Mouse (Mus musculus) liver, embryonic 12.5 days (tissue): Measurements from ENCODE around the gene BC048679. TPM values are rescaled to one million over a fixed set of nuclear protein-coding genes. Genes with fewer than 3 reads are reported as not detected.
A peak's percentile ranks its signal among the peaks of the same experiment; 100 is the strongest.

ENCODE experiments used
- ATAC-seq: fragments of 200-750 bp; cut with Nextera tagmentation; 2 replicates; pipeline ENCODE4 v1.8.0; 2017; ENCODE audit warnings: moderate number of reproducible peaks, mild to moderate bottlenecking, moderate library complexity
- H3K27ac ChIP-seq: fragments of 300-500 bp; sonication (generic); 2 replicates; pipeline ENCODE4 v1.5.1; 2016; ENCODE audit warnings: mild to moderate bottlenecking
- H3K27me3 ChIP-seq: fragments of 300-500 bp; sonication (generic); replicated peaks from 2 replicates; pipeline ENCODE4 v1.6.1; 2016; ENCODE audit warnings: mild to moderate bottlenecking, moderate library complexity
- H3K36me3 ChIP-seq: fragments of 300-500 bp; sonication (generic); 2 replicates; pipeline ENCODE4 v1.6.1; 2016; ENCODE audit warnings: mild to moderate bottlenecking, moderate library complexity
- H3K4me1 ChIP-seq: fragments of 300-500 bp; sonication (generic); 2 replicates; pipeline ENCODE4 v1.6.1; 2016
- H3K4me2 ChIP-seq: fragments of 300-500 bp; sonication (generic); 2 replicates; pipeline ENCODE4 v1.6.1; 2016; ENCODE audit warnings: mild to moderate bottlenecking, moderate library complexity
- H3K4me3 ChIP-seq: fragments of 300-500 bp; sonication (generic); 2 replicates; pipeline ENCODE4 v1.5.1; 2016; ENCODE audit warnings: mild to moderate bottlenecking, moderate library complexity
- H3K9ac ChIP-seq: fragments of 300-500 bp; sonication (generic); 2 replicates; pipeline ENCODE4 v1.6.1; 2016; ENCODE audit warnings: mild to moderate bottlenecking, moderate library complexity
- H3K9me3 ChIP-seq: fragments of 300-500 bp; sonication (generic); replicated peaks from 2 replicates; pipeline ENCODE4 v1.6.1; 2016; ENCODE audit warnings: mild to moderate bottlenecking, moderate library complexity
- WGBS: fragments of 180-500 bp; shearing (Covaris S2); methylation state at CpG from one replicate; pipeline ENCODE4 v1.1.7; 2016; ENCODE audit not compliant: insufficient replicate concordance; 5-methylcytosine and 5-hydroxymethylcytosine counted together
- microRNA counts: library from miRNA; unstranded; fragments of <30 nt; microRNA quantifications from one replicate; lab custom pipeline; 2017
- polyA plus RNA-seq: library from polyadenylated mRNA; unstranded; fragments of >200 nt; fragmentation: Nextera tagmentation; extraction: Ambion mirVana; gene quantifications from 2 replicates; pipeline ENCODE4 v1.2.1, GENCODE M21; 2016

Gene BC048679
- polyA plus RNA-seq, 1 experiment from 2014 or later, result not detected

DNA sequence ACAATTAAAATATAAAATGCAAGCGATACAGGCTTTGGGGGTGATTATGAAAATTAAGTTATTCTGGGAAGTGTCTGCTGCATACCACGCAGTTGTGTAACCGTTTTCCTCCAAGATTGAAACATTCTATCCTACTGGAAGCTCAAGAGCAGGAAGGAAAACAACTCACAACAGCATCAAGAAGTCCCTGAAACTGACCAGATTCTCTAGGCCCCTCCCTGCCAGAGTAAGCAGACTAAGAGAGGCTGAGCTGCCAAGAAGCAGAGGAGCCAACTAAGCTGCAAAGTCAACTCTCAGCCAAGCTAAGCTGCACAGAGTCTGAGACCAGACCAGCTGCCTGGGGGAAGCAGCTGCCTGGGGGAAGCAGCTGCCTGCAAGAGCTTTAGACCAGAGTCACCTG lies 22.9 kb downstream of the BC048679 start:
- Histone ChIP-seq H3K4me1 (no peaks in the 10 kb centered on the region), H3K27me3 (peaks cover 34% of the 10 kb centered on the region), H3K4me3 (no peak overlapping the region), H3K27ac (no peak overlapping the region), H3K9ac (no peak overlapping the region), H3K9me3 (no peaks in the 10 kb centered on the region), H3K36me3 (no peaks in the 10 kb centered on the region), H3K4me2 (no peak overlapping the region)
- no peak for ATAC-seq
- 60% methylated on average over 3 of the region's 3 CpGs for WGBS

- no peaks in the 10 kb centered on the region for H3K36me3 ChIP-seq
- no peak overlapping the region for H3K9ac ChIP-seq
- no peaks in the 10 kb centered on the region for H3K4me1 ChIP-seq
- ATAC-seq, result no peak
- no peak overlapping the region for H3K27ac ChIP-seq
- H3K27me3 ChIP-seq, result peaks cover 29% of the 10 kb centered on the region
- no peak overlapping the region for H3K4me3 ChIP-seq
- 49% methylated on average over 9 of the region's 9 CpGs for WGBS
- H3K9me3 ChIP-seq, result no peaks in the 10 kb centered on the region
- H3K4me2 ChIP-seq, result no peak overlapping the region
Observed at GRCm38 (mm10) chr7:81464906-81465450, 33.1 kb downstream of the BC048679 start.

DNA sequence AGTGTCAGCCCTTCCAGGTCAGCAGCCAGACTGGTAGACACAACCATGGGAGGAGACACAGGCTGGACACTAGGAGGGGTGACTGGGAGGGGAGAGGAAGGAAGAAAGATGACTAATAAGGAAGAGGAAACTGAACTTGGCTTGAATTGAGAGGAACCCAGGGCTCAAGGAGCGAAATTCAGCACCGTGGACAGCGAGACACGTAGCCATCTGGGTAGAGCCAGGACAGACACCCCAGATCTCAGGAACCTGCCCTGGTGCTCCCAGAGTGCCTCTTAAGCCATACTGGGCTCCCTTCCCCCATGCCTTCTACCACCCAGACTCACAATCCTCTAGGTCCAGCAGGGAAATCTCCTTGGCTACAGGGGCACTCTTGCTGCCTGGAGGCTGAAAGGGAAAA lies 34.0 kb downstream of the BC048679 start:
- Histone ChIP-seq H3K4me1 (no peaks in the 10 kb centered on the region), H3K4me3 (no peak overlapping the region), H3K9ac (no peak overlapping the region), H3K9me3 (no peaks in the 10 kb centered on the region), H3K27ac (no peak overlapping the region), H3K4me2 (no peak overlapping the region), H3K27me3 (peaks cover 35% of the 10 kb centered on the region), H3K36me3 (no peaks in the 10 kb centered on the region)
- WGBS, result 0% methylated on average over 4 of the region's 4 CpGs
- no peak for ATAC-seq

GRCm38 (mm10) chr7:81462815-81463214 lies 35.3 kb downstream of the BC048679 start:
- ATAC-seq, result no peak
- no peak overlapping the region for H3K27ac ChIP-seq
- no peak overlapping the region for H3K4me2 ChIP-seq
- H3K27me3 ChIP-seq, result peaks cover 47% of the 10 kb centered on the region
- no peak overlapping the region for H3K9ac ChIP-seq
- H3K4me3 ChIP-seq, result no peak overlapping the region
- H3K4me1 ChIP-seq, result no peaks in the 10 kb centered on the region
- 50% methylated on average over 3 of the region's 3 CpGs for WGBS
- no peaks in the 10 kb centered on the region for H3K9me3 ChIP-seq
- H3K36me3 ChIP-seq, result no peaks in the 10 kb centered on the region

DNA sequence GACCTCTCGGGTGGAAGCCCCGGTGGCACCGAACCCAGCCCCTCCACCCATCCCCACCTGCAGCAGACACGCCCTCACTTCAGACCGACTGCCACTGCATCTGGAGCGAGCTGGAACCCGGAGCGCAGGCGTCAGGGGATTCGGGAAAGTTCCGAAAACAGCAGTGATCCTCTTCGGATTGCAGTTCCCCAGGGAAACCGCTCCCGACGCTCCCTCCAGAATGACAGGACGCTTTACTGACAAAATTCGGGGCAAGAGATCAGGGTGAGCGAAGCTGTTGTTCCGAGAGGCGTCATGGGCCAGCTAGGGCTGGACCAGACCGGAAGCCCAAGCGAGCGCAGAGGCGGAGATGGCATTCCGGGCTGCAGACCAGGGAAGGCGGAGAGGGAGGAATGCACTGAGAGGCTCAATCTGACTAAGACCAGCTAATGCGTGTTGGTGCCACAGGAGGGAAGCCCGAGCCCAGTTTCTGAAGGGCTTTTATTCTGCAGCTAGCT lies 42.9 kb downstream of the BC048679 start, which contains the start of gene Cpeb1:
Cpeb1 (minus strand) TSS at position 311 of the 497 bp plus-strand sequence.
- Histone ChIP-seq H3K4me1 (peaks cover 24% of the 10 kb centered on the region), H3K27me3 (peaks cover 83% of the 10 kb centered on the region), H3K9me3 (no peaks in the 10 kb centered on the region), H3K9ac (no peak within 1 kb of the TSS), H3K4me2 (peak within 1 kb of the TSS; percentile 76), H3K36me3 (no peaks in the 10 kb centered on the region), H3K4me3 (peak within 1 kb of the TSS; percentile 53), H3K27ac (no peak within 1 kb of the TSS)
- ATAC-seq, result no peak
- 4% methylated on average over 28 of the region's 28 CpGs for WGBS

DNA sequence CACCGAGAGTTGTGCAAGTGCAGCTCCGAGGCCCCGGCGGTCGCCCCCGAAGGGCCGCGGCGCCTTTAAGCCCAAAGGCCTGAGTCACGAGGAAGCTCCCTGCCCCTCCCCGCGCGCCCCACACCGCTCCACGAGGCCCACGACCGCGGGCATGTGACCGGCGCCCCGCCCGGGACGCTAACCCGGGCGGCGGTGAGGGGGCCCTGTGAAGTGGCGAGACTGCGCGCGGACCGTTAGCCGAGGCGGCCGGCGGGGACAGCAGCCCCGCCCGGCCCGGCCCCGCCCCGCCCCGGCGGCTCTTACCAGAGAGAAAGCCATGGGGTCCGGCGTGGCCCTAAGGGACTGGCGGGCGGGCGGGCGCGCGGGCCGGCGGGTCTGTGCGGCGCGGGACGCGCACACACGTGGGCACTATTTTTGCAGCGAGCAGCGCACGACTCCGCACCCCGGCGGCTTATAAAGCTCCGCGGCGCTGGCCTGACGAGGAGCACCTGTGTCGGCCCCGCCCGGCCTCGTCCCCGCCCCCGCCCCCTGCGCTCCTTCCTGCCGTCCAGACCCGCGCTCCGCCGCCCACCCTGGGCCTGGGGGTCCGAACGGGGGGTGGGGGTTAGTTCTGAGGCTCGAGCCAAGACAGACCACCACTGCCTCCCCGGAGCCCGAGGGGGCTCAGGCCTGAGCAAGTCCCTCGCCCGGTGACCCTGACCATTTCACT lies 43.6 kb downstream of the BC048679 start:
- no peaks in the 10 kb centered on the region for H3K9me3 ChIP-seq
- H3K4me3 ChIP-seq, result peak overlapping the region; percentile 53
- peaks cover 84% of the 10 kb centered on the region for H3K27me3 ChIP-seq
- no peak overlapping the region for H3K27ac ChIP-seq
- H3K4me1 ChIP-seq, result peaks cover 24% of the 10 kb centered on the region
- 1% methylated on average over 70 of the region's 87 CpGs for WGBS
- H3K9ac ChIP-seq, result no peak overlapping the region
- H3K36me3 ChIP-seq, result no peaks in the 10 kb centered on the region
- H3K4me2 ChIP-seq, result peak overlapping the region; percentile 76
- peak; percentile 37; the same call in 1 of the 2 replicates for ATAC-seq

DNA sequence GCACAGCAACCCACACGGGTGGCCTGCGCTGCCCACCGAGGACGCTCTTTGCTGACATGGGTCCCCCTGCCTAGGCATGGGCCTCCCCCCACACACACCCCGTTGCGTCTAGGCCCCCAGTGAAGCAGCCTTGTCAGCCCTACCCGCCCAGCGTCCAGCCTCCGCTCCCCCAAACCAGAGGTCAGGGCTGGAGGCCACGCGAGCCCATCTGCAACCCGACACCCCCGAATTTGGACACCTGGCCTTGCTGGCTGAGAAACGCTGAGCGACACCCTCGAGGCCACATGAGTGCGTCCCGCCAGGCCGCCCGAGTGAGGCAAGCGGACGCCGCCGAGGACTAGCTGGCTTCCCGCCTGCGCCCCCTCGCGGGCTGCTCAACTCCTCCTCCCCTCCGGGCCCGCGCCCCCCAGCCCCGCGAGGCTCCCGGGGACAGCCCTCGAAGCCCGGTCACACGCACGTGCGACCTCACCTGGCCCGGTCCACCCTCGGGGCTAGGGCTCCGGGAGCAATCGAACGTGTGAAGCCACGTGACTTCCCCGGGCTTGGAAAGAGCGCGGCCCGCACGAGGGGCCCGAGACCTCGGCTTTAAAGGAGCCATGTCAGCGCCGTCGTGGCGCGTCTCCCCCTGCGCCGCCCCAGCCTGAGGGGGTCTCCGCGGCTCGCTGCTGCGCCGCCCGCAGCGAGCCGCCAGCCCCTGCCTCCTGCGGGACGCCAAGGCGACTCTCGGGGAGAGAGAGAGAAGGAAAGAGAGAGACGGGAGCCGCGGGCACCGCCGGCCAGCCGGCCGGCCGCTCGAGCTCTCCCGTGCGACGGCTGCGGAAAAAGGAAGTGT lies 44.4 kb downstream of the BC048679 start:
- no peak for ATAC-seq
- H3K4me2 ChIP-seq, result peak overlapping the region; percentile 76
- no peak overlapping the region for H3K27ac ChIP-seq

DNA sequence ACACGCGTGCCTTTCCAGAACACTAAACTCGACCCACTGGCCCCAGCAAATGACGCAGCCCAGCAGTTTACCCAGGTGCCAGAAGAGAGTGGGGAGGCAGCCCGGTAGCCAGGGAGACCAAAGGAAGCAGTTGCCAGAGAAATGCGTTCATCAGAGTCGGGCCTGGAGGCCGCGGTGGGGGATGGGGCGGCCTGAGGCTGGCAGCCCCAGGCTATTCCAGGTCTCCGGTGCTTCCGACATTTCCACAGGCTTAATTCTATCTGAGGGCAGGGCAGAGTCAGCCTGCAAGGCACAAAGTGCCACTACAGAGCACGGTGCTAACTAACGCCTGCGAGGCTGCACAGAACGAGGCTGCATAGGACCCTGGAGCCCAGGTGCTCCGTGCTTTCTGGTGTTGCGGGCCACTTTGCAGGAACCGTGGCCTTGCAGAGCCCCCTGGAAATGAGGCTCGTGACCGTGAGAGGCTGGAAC lies 45.1 kb downstream of the BC048679 start:
- no peak for ATAC-seq
- Histone ChIP-seq H3K27ac (no peak overlapping the region), H3K4me1 (peaks cover 24% of the 10 kb centered on the region), H3K27me3 (peaks cover 75% of the 10 kb centered on the region), H3K36me3 (no peaks in the 10 kb centered on the region), H3K9ac (no peak overlapping the region), H3K4me2 (peak overlapping the region; percentile 76), H3K4me3 (no peak overlapping the region), H3K9me3 (no peaks in the 10 kb centered on the region)
- WGBS, result 9% methylated on average over 21 of the region's 21 CpGs

More for the DNA sequence above, 44.4 kb downstream of the BC048679 start:
- peaks cover 24% of the 10 kb centered on the region for H3K4me1 ChIP-seq
- peaks cover 82% of the 10 kb centered on the region for H3K27me3 ChIP-seq
- 10% methylated on average over 68 of the region's 84 CpGs for WGBS
- no peak overlapping the region for H3K9ac ChIP-seq
- H3K36me3 ChIP-seq, result no peaks in the 10 kb centered on the region
- peak overlapping the region; percentile 53 for H3K4me3 ChIP-seq
- no peaks in the 10 kb centered on the region for H3K9me3 ChIP-seq

MicroRNA genes within 50 kb of the gene (microRNA counts, 519-probe panel; counts per million panel counts)
- microRNA mmu-miR-1839-3p (lab: Ali Mortazavi, UCI), result 582 counts per million, percentile 70 among the panel's probes with 10 or more counts
- microRNA mmu-miR-1839-5p (lab: Ali Mortazavi, UCI), result 582 counts per million, percentile 70 among the panel's probes with 10 or more counts

Other genes with a start within 250 kb of the BC048679 start
- 991 and 1,051 TPM in 2 replicates for gene Rps17, start 153.0 kb downstream of the BC048679 start, polyA plus RNA-seq
- 0.08 and 0.15 TPM in 2 replicates for gene Cpeb1, start 42.8 kb downstream of the BC048679 start, polyA plus RNA-seq
- gene Ap3b2, start 4.4 kb downstream of the BC048679 start, polyA plus RNA-seq, result 0.13 and 0.35 TPM in 2 replicates
- 0.05 and 0.06 TPM in 2 replicates for gene Fsd2, start 68.7 kb upstream of the BC048679 start, polyA plus RNA-seq
- 8.2 and 9.6 TPM in 2 replicates for gene Whamm, start 73.0 kb upstream of the BC048679 start, polyA plus RNA-seq
- 8.8 and 10.0 TPM in 2 replicates for gene Homer2, start 209.2 kb upstream of the BC048679 start, polyA plus RNA-seq